Mouse (Mus musculus) brown adipose tissue, adult 24 weeks (tissue): Measurements from ENCODE around the gene Nemf. TPM values are rescaled to one million over a fixed set of nuclear protein-coding genes. Genes with fewer than 3 reads are reported as not detected.
"Not testable (repeated sequence)": the region's sequence is repeated elsewhere in the genome, so short reads cannot be mapped to it uniquely, and the experiment has no call there.

Experiments used
- H3K27ac ChIP-seq: fragments of 200-500 bp; replicated peaks from 2 replicates; pipeline ENCODE4 v1.5.1; 2012; ENCODE audit warnings: low read depth, mild to moderate bottlenecking, low read length
- H3K4me1 ChIP-seq: fragments of 200-500 bp; 2 replicates; pipeline ENCODE4 v1.6.1; 2012; ENCODE audit warnings: low read length, mixed read lengths; ENCODE audit not compliant: control insufficient read depth, insufficient read depth, insufficient read length
- H3K4me3 ChIP-seq: fragments of 200-500 bp; 2 replicates; pipeline ENCODE4 v1.5.1; 2012; ENCODE audit warnings: low read depth, mild to moderate bottlenecking, low read length, moderate library complexity; ENCODE audit not compliant: insufficient read depth
- polyA plus RNA-seq: library from polyadenylated mRNA; stranded (reverse); fragments of >200 nt; gene quantifications from 2 replicates; pipeline ENCODE4 v1.2.4, GENCODE M21; 2012; ENCODE audit not compliant: missing spikeins, insufficient read depth, insufficient read length

Nemf gene
- polyA plus RNA-seq, 1 experiment = 16.5 TPM

- not testable (repeated sequence) for H3K4me1 ChIP-seq, H3K4me3 ChIP-seq, H3K27ac ChIP-seq
These were observed 6.1 kb upstream of the Nemf start for GRCm38 (mm10) chr12:69363110-69363509.

- Histone ChIP-seq H3K4me1 (no peaks in the 10 kb centered on the region), H3K4me3 (no peak overlapping the region), H3K27ac (no peak overlapping the region)
These were observed 5.4 kb upstream of the Nemf start for GRCm38 (mm10) chr12:69362388-69362787.

- Histone ChIP-seq H3K4me3 (peak overlapping the region; percentile 84), H3K4me1 (no peaks in the 10 kb centered on the region), H3K27ac (peak overlapping the region; percentile 94)
These were observed 5.0 kb upstream of the Nemf start for GRCm38 (mm10) chr12:69361919-69362318.

GRCm38 (mm10) chr12:69360997-69361899 is 4.3 kb upstream of the Nemf start:
- H3K4me3 ChIP-seq = peak overlapping the region; percentile 84
- not testable (repeated sequence) for H3K4me1 ChIP-seq
- H3K27ac ChIP-seq = peak overlapping the region; percentile 94

- H3K4me3 ChIP-seq = no peak overlapping the region
- no peak overlapping the region for H3K27ac ChIP-seq
- no peaks in the 10 kb centered on the region for H3K4me1 ChIP-seq
These were observed 3.7 kb upstream of the Nemf start for GRCm38 (mm10) chr12:69360655-69360996.

- Histone ChIP-seq H3K27ac (peak overlapping the region; percentile 79), H3K4me1 (no peaks in the 10 kb centered on the region), H3K4me3 (peak overlapping the region; percentile 76)
These were observed 308 bp upstream of the Nemf start for GRCm38 (mm10) chr12:69357300-69357646.

- no peak overlapping the region for H3K4me3 ChIP-seq
- no peak overlapping the region for H3K27ac ChIP-seq
- no peaks in the 10 kb centered on the region for H3K4me1 ChIP-seq
These were observed 5.3 kb downstream of the Nemf start for GRCm38 (mm10) chr12:69351685-69352084.

GRCm38 (mm10) chr12:69349928-69350327 is 7.0 kb downstream of the Nemf start:
- Histone ChIP-seq H3K4me3 (no peak overlapping the region), H3K4me1 (no peaks in the 10 kb centered on the region), H3K27ac (no peak overlapping the region)

- no peak overlapping the region for H3K4me3 ChIP-seq
- H3K4me1 ChIP-seq = no peaks in the 10 kb centered on the region
These were observed 23.4 kb downstream of the Nemf start for GRCm38 (mm10) chr12:69333547-69333946.

GRCm38 (mm10) chr12:69332147-69332546 is 24.8 kb downstream of the Nemf start:
- H3K4me1 ChIP-seq = no peaks in the 10 kb centered on the region
- no peak overlapping the region for H3K27ac ChIP-seq
- no peak overlapping the region for H3K4me3 ChIP-seq

More at GRCm38 (mm10) chr12:69333547-69333946, 23.4 kb downstream of the Nemf start:
- H3K27ac ChIP-seq = no peak overlapping the region

- no peak overlapping the region for H3K27ac ChIP-seq
- no peak overlapping the region for H3K4me3 ChIP-seq
- no peaks in the 10 kb centered on the region for H3K4me1 ChIP-seq
These were observed 25.8 kb downstream of the Nemf start for GRCm38 (mm10) chr12:69331187-69331586.

- no peak overlapping the region for H3K27ac ChIP-seq
- H3K4me1 ChIP-seq = no peaks in the 10 kb centered on the region
- no peak overlapping the region for H3K4me3 ChIP-seq
These were observed 38.5 kb downstream of the Nemf start for GRCm38 (mm10) chr12:69318431-69318830.

- H3K4me3 ChIP-seq = no peak overlapping the region
- H3K4me1 ChIP-seq = no peaks in the 10 kb centered on the region
- no peak overlapping the region for H3K27ac ChIP-seq
These were observed 47.3 kb downstream of the Nemf start for GRCm38 (mm10) chr12:69309659-69310058.

GRCm38 (mm10) chr12:69306333-69306732 is 50.6 kb downstream of the Nemf start:
- no peaks in the 10 kb centered on the region for H3K4me1 ChIP-seq

GRCm38 (mm10) chr12:69304051-69304450 is 52.9 kb downstream of the Nemf start:
- H3K4me3 ChIP-seq = no peak overlapping the region
- H3K27ac ChIP-seq = no peak overlapping the region

More at GRCm38 (mm10) chr12:69306333-69306732, 50.6 kb downstream of the Nemf start:
- no peak overlapping the region for H3K27ac ChIP-seq
- no peak overlapping the region for H3K4me3 ChIP-seq

GRCm38 (mm10) chr12:69302171-69302570 is 54.8 kb downstream of the Nemf start:
- Histone ChIP-seq H3K27ac (no peak overlapping the region), H3K4me1 (peaks cover 14% of the 10 kb centered on the region), H3K4me3 (no peak overlapping the region)

More at GRCm38 (mm10) chr12:69304051-69304450, 52.9 kb downstream of the Nemf start:
- peaks cover 4% of the 10 kb centered on the region; the same call in 1 of the 2 replicates for H3K4me1 ChIP-seq
